Mouse (Mus musculus) MEL-GATA-1-ER (cell line): ENCODE results near the gene Hook1.
A peak's percentile ranks its signal among the peaks of the same experiment; 100 is the strongest.
"Not testable (repeated sequence)": the region's sequence is repeated elsewhere in the genome, so short reads cannot be mapped to it uniquely, and the experiment has no call there.

ENCODE experiments used
- DNase-seq: peaks from one replicate; pipeline ENCODE4 v3.0.0-alpha.2; 2012; ENCODE audit warnings: low read depth; ENCODE audit errors: extremely low read depth

Gene Hook1

DNA sequence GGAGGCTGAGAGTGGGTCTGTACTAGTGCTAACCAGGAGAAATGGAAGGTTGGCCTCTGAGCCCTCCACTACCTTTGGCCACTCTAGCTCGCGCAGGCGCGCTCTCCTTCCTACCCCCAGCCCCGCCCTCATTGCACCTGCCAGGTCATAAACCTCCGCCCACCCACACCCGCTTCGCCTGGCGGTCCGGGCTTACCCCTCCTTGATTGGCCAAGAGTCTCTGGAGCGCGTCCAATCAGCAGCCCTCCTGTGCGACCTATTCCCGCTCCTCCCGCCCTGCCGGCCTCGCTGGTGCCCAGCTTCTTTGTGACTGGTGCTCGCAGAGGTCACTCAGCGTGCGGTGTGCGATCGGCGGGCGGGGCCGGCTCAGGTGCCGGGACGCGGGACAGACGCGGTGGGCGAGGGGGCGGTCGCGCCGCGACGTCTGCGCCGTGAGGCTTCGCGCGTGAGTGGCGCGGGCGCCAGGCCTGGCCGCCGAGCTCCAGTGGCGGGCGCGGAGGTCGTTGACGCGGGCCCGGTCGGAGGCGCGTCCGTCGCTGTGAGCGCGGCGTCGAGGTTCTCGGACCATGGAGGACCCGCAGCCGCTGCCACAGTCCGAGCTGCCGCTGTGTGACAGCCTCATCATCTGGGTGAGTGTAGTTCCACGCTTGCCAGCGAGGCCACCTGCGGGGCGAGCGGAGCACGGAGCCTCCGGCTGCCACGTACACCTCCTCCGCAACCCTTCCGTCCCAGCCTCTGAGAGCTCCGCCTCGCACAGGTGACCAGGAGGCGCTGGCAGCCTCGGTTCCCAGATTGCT is at the start of gene Hook1:
Gene Hook1 (plus strand): TSS at position 313 of the 797 bp plus-strand sequence.
- DNase-seq = no peak

DNA sequence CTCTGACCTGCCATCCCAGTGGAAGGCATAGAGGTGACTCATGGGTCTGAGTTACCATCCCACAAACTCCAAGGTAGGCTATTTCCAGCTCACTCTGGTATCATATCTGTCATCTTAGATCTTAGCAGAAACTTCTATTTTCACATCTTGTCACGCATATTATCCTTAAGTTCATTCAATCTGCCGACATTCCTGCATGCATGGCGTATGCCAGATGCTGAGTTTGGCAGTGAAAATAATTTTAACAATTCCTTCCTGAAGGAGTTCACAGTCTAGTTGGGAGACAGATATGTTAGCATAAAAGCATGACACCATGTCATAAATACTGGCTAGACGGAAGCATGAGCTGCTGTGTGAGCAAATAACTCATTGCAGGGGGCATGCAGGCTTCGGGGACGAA is 49.3 kb upstream of the Hook1 start:
- DNase-seq = no peak

DNA sequence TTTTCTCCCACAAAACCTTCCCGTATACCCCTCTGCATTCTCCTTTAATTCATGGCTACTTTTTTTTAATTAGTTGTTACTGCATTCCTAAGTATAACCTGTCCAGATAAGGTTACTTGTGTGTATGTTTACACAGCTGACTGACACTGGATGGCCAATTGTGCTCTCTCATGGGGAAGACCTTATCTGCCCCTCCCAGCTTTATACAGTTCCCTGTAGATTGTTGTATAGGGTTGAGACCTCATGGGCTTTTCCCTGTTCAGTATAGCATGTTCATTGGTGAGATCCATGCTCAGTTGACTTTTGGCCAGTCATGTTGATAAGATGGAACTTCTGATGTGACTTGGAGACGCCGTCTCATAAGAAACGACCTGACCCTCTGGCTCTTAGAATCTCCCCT is 46.6 kb upstream of the Hook1 start:
- no peak for DNase-seq

DNA sequence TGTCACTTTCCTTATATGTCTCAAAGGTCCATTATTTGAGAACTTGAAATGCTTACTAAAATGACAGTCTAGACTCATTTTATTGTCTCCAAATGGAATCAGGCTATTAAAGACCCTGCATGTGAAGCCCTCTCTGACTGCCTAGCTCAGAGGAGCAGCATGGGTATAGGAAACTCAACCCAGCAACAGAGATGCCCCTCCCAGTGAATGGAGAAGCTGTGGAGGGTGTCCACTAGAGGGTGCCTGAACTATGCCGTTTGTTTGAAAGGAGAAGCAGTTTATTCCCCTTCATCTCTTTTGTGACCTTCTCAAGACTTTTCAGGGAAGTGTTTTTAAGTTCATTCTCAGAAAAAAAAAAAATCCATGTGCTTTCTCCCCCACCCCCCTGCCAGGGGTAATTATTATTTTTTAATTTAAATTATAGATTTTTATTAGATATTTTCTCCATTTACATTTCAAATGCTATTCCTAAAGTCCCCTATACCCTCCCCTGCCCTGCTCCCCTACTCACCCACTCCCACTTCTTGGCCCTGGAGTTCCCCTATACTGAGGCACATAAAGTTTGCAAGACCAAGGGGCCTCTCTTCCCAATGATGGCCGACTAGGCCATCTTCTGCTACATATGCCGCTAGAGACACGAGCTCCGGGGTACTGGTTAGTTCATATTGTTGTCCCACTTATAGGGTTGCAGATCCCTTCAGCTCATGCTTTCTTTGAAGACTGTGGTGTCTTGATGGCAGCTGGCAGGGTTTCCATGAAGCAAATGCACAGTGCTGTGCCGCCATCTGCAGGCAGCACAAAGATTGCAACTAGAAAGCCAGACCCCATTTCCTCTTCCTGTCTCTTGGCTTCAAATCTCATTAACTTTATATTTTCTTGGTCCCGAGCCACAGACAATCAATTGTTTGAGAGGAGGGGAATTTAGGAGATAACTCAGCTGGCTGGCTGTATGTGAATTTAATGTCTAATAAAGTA is 42.5 kb upstream of the Hook1 start:
- DNase-seq = peak; percentile 14

DNA sequence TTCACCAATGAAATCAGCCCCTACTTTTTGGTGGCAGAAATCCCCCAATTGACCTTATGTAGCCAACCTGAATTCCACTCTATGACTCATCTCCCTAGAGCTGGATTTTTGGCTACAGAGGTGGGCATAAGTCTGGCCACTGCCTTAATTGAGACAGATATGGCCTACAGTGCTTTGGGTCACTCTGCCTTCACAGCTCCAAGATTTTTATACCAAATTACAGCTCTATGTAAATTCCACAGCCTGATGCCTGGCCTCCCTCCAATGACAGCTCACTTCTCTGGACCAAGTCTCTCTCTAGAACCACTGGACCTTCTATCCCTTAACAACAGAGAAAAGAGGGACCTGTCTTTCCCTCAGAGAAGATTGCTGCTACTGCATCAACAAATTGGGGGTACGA is 38.2 kb upstream of the Hook1 start:
- no peak for DNase-seq

DNA sequence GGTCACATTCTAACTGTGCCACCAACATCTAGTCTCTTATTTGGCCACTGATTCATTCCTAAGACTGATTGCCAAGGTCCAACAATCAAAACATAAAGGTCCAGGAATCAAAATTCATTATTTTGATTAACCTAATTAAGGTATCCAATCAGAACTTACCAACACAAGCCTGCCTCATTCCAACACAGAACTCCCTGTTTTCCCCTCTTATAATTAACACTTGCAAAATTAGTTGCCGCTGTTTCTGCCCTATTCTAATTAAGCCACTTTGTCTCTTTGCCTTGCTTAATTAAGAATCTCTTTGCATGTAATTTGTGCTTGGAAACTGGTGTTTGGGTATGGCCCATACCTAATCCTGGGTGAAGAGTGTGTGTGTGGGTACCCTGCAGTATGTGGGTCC is 37.1 kb upstream of the Hook1 start:
- no peak for DNase-seq

DNA sequence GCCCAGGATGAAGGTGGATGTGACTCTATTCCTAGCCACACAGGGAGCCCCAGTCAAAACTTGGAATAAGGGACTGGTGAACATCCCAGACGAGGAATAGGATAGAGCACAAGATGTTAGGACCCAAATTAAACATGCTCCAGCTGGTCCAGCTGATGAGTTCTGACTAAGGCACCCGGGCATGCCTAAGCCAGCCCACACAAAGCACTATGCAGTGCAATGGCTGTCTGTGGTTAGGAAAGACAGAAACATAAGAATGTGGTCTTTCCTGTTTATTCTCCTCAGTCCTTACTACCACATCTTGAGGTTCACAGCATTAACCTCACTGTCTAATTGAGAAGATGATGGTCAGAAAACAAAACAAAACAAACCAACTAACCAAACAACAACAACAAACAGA is 35.7 kb upstream of the Hook1 start:
- no peak for DNase-seq

DNA sequence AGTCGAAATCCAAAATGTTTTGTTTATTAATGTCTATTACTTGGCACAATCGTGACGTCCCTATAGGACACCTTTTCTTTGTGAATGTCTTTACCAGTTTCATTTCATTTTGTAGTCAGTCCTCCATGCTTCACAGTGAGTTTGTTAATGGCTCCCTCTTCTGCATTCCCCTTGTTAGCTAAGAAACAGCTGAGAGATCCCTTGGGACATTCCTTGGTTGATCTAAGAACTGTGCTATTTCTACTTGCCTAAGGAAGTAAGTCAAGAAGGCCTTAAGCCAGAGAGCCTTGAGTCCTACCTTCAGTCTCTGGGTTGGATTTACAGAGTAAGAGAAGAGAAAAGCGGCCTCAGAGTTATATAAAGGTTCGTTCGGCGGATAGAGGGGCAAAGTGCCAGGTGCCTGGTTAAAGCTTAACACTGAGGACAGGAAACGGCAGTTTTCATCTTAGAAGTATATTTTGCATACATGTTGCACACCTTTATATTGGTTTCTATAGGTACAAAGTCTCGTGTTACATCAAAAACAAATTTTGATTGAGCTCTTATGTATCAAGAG is 33.2 kb upstream of the Hook1 start:
- DNase-seq = no peak

DNA sequence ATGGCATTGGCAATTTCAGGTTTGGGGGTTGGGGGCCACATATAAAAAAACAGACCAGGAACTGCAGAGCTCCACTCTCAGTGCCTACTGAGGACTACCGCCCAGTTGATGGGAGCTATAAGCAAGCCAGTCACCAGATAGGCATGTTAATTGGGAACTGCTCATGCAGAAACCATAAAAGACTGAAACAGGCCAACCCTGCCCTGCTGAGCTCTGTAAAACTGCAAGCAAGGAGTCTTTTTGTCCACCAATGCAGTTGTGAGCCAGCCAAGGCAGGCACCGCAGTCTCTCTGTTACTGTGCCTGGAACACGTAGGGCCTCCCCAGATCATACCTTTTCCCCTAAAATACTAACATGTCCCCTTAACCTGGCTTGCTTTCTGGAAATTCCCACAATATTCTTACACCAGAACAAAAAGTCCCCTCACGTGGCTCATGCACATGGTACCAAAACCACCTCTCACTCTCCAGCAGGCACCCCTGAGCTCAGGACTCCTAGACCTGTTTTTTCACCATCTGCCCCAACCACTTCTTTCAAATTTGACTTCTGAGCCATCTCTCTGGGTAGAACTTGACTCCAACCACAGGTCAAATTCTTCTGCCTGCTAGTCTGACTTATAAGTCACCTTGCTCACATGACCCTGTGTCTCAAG is 32.5 kb upstream of the Hook1 start:
- no peak for DNase-seq

DNA sequence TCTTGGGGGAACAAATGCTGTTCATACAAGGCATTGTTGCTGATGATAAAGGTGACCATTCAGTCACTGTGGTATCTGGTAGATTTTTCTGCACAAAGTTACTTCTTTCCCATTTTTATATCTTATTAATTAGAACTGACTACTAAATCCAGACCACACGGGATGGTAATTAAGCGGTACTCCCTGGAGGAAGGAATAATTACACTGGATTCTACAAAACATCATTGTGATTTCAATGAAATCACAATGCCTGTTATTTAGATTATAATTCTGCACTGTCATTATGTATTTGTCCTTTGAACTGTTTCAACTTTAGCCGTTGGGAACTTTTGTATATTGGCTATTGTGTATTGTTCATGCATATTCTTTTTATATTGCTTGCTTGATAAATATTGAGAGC is 28.3 kb upstream of the Hook1 start:
- DNase-seq = no peak

DNA sequence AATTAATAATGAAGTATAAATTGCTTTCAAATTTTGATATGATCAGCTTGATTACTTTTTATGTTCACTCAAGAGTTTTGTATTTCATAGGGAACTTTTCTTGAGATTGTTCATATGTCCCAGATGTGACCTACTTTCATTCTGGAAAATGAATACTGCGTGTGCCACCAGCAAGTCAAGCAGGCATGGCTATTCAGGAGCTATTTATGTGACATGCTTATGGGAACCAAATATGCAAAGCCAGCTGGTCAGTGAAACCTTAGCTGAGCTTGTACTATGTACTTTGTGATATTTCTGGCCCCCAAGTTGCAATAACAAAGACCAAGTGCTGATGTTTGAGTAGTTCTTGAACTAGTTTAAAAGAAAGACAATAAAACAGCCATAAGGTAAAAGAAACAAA is 19.1 kb upstream of the Hook1 start:
- no peak for DNase-seq

DNA sequence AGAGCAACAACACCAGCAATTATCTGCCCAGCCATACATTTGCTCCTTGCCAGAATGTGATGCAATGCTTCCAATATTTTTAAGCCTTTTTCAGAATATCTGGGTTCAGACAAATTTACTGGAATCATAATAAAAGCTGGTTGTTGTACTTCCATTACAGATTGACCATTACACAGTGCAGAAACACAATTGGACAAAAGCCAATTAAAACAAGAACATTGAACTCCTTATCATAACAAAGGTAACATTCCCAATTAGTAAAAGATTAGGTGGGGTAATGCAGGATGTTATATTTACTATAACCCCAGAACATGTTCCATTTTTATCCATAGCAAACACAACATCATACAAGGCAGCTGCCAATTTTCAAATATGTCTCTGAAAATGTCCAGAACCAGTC is 13.7 kb upstream of the Hook1 start:
- no peak for DNase-seq

DNA sequence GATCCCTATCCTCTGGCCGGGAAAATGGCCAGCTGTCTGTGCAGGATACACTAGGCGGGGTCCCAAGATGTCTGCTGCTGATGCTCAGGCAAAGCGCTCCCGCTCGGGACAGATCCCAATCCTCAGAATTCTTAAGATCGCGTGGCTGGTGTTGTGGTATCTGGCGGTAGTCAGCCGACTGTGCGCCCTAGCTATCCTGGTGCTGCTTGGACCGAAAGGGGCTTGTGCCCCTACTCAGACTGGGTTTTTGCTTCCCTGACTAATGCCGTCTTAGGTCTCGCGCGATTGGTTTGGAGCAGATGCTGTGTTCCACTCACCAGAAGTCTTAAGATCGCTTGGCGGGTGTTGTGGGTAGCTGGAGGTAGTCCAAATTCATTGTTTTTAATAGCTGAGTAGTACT is 15.2 kb downstream of the Hook1 start:
- DNase-seq = not testable (repeated sequence)

DNA sequence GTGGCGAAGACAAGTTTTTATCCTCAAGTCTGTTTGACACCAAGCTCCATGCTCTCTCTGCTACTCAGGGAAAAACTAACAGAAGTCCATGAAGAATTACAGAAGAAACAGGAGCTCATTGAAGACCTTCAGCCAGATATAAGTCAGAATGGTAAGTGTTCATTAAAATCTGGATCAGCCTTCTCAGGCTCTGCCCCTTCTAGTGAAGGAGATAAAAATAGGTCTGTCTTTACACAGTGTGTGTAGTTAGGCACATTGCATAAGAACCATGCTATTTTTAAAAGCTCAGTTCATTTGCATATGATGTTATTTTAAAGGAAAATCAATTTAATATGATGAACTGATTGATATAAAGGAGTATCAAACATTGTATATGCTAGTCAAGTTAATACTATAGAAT is 49.8 kb downstream of the Hook1 start:
- DNase-seq = no peak

DNA sequence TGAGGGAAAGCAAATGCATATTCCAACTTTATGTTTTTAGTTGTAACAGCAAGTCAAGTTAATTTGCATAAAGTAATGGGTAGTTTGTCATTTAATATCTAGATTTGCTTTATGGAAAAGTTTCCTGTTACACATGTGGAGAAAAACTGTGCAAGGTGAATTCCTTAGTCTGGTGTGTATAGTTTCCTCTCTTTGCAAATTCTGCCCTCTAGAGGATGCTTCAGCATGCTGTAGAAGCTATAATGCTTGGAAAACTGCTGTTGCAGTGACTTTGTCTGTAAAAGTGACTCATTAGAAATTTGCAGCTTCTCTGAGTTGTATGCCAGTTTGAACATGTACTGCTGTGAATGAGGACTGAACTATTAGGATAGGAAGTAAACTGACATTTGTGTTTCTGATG is 55.8 kb downstream of the Hook1 start:
- DNase-seq = peak; percentile 2

DNA sequence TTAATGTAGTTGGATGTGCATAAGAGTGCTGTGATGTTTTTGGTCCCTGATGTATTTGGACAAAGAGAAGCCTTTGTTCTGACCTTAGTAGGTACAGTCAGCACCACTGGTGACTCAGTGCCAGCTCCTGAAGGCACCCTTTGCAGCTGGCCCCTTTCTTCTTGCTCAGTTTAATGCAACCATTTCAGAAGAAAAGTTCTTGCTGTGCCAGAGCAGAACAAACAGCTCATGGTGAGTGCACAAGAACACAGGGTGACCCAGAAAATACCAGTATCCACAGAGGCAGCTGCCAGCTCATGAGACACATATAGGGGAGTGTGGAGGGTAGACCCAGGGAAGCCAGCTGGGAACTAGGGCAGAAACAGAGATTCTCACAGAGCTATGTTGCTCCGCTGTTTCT is 61.4 kb downstream of the Hook1 start:
- DNase-seq = no peak

DNA sequence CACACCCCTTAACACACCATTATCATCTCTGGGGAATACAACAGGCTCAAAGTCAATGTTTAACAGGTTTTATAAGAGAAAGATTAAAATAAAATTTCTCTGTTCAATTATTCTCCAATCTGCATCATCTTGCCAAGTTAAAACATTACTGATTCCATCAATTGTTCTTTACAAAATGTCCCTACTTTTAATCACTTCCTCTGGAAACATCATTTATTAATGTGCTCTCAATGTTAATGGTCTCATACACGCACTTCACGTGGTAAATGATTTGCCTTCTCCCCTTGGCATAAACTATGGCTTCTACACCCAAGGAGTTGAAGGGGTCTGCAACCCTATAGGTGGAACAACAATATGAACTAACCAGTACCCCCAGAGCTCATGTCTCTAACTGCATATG is 93.1 kb downstream of the Hook1 start:
- no peak for DNase-seq

DNA sequence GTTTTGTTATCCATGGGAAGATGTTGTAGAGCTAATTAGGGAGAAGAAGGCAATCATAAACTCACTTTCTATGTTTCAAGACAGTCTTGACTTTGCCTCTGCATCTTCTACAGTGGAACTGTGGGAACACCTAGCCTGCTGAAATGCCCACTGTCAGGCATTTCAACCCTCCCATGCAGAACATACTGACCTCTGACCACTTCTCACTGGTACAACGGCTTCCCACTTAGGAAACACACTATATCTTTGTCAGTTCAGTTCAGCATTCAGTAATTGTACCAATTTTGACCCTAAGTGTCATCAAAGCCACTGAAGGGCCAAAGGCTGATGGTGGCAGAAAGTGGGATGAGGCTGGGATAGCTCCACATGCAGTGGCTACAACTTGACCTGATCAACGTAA is 95.0 kb downstream of the Hook1 start:
- DNase-seq = no peak
